Mouse (Mus musculus) embryo, embryonic 11.5 days (tissue): ENCODE measurements at regions not wholly inside any gene's neighbourhood (a gene's known extent, or its start where the extent isn't known, plus 50 kb on each side); places are given as distances from the start of the nearest gene placed in this dataset.

Experiments used
- DNase-seq: peaks from one replicate; pipeline ENCODE4 v3.0.0-alpha.2; 2012; ENCODE audit warnings: low read depth, low spot score

DNA sequence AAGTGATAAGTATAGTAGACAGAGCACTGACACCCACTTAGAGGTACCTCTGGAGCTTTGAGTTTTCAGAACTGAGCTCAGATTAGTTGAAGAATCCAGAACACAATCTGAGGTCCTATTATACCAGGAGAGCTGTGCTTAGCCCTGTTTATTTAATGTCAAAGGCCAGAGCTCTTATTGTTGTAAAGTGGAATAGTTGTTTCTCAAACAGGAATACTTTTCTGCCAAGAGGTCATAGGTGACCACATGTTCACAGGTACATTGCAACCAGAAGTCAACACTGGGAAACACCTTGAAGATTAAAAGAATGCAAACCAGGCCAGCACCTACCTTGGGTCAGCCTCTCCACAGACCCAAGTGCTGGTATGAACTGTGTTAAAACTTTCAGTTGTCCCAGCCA lies 291.9 kb upstream of the 4930412O13Rik start:
- no peak for DNase-seq

- no peak for DNase-seq
Observed at GRCm38 (mm10) chr2:9592531-9592930, 288.5 kb upstream of the 4930412O13Rik start.

DNA sequence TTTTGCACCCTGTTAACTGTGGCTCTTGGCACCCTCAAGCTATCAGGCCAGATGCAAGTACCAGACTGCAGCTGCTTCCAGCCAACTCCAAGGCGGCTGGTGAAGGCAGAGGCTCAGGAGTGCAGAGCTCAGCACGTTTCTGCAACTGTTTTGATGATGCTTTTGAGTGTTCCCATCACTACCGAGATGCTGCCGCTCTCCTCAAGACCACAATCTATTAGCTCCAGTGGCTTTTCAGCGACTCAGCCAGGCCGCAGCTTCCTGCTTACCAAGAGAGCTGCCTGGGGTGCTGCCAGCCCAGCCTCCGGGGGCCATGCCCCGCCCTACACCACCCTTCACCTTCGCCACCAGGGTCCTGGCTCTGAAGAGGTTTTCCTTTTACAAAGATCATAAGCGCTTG lies 287.1 kb upstream of the 4930412O13Rik start:
- no peak for DNase-seq

DNA sequence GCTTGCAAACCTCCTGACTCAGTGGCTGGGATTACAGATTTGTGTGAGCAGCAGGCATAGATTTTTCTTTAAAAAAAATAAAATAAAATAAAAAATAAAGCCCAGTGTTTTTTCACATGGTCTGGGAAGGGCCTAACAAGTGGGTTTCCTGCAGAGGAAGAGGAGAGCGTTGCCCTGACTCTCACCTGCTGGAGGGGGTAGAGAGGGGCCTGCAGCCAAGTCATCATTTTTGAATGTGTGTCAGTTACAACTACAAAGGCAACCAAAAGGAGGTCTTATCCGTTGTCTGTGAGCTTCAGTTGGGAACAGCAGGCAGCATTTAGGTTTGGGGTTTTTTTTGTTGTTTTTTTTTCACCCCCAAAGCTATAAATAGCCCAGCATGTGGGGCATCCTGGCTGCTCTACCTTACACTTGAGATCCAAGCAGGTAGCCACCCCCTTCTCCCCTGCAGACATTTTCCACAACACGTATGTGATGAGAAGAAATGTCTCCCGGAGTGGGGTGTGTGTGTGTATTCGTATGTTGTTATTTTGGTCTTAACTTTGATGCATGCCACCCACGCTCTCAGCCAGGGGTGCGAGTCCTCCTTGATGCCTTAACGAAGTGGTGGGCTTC lies 285.7 kb upstream of the 4930412O13Rik start:
- DNase-seq: no peak

GRCm38 (mm10) chr2:9596135-9596534 lies 284.9 kb upstream of the 4930412O13Rik start:
- no peak for DNase-seq

GRCm38 (mm10) chr2:9604984-9605383 lies 276.1 kb upstream of the 4930412O13Rik start:
- no peak for DNase-seq

DNA sequence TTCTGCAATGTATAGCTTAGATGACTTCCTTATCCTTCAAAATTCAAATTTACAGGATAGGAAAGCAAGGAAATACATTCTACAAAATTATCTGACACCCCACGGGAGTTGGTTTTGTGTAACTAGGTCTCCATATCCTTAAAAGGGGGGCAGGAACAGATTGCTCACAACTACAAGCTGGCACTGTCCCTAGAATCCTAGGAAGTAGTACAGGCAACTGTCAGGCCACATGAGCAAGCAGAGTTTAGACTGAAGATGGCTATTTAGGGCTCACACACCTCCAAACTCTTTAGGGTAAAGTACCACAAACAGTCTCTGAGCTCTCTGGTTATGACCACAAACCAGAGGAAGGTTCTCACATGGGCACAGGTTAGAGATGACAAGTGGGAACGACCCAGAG lies 273.5 kb upstream of the 4930412O13Rik start:
- no peak for DNase-seq

- no peak for DNase-seq
Observed at GRCm38 (mm10) chr2:9614415-9614814, 266.6 kb upstream of the 4930412O13Rik start.

DNA sequence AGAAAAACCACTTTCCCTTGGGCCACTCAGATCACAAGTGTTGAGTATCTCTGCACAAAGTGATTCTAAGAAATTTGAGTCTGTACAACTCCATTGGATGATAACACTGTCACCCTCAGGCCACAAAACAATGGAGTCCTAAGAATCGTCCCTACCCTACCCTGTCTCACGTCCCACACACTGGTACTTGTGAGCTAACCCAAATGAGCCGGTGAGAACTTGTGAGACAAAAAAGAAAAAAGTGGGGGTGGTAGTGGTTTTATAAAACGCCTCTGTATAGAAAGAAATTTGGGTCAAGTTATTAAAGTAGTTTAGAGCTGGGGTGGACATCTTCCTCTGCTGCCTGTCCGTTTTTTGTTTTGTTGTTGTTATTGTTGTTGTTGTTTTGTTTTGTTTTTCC lies 264.8 kb upstream of the 4930412O13Rik start:
- DNase-seq: no peak

- no peak for DNase-seq
Observed at GRCm38 (mm10) chr2:9620303-9621244, 260.5 kb upstream of the 4930412O13Rik start.

DNA sequence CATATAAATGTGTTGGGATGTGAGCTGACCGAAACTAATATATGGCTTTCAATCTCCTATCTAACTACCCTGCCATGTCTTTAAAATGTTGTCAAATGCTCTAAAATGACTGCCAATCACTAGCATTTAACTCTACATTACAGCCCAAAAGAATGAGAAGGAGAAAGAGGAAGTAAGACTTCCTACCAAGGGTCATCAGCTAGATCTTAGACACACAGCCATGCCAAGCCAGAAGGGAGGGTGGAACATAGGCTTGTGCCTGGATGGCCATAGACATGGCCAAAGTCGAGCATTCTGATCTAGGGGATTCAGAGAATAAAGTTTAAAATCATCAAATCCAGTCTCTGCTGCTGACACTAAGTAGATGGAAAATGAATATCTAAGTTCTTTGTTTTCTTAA lies 257.4 kb upstream of the 4930412O13Rik start:
- DNase-seq: no peak

DNA sequence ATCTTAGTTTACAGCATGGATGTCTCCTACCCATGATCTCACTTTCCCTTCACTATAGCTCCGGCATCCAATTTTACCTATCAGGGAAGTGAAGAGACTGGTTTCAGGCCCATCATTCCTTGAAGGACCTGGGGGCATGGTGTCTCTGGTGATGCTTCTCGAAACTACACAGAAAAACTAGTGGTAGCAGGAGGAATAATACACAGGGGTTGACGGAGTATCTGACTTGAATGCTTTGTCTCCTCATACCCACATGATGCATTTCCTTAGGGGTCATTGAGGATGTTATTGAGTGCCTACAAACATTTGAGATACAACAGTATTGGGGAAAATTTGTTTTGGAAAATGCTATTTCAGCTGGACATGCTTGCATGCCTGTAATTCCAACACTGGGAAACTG lies 253.0 kb upstream of the 4930412O13Rik start:
- DNase-seq: no peak

- no peak for DNase-seq
Observed at GRCm38 (mm10) chr2:9632719-9633446, 248.2 kb upstream of the 4930412O13Rik start.

DNA sequence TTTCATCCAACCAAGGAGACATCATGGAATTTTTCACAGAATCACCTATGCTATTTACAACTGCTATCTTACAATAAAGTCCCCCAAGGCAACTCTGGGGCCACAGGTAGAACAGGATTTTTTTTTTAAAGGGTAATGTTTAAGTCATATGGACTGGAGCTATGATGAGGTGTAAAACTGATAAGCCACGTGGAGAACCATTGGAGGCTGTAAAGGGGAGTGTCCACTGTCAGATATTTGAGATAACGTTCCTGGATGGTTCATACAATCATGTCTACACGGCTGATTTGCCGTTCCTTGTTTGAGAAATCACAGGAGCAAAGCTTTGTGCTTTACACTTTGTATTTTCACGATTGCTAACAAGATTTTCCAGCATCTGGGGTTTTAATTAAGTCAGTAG lies 241.8 kb upstream of the 4930412O13Rik start:
- no peak for DNase-seq

DNA sequence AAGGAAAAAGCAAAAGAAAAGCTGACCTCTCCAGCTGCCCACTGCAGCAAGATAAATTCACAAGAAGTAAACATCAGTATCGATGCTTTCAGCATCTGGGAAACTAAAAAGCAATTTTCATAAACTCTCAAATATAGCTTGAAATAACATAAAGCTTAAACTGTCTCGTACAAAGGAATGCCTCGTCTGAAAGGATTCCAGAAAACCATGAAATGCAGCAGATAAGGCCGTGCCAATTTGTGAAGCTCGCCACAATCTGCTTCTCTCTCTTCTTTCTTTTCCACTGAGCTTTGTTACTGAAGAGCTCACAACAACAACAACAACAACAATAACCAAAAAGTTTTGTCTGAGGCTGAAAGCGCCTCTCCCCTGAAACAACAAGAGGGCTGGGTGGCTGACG lies 239.4 kb upstream of the 4930412O13Rik start:
- no peak for DNase-seq

DNA sequence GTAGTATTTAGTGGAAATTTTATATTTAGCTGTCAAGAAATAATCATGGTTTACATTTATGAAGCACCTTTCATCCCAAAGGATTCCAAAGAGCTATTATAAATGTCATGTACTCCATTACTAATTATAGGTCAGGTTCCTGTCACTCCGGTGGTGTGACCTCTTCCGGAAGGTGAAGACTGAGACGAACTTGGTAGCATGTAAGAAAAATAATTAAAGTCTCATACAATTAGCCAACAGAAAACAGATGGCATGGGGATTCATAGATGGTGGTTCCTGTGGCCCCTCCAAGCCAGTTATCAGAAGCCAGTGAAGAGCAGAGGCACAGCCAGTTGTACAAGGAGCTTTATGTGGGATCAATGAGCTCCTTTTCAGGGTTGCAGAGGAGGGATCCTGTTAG lies 238.6 kb upstream of the 4930412O13Rik start:
- no peak for DNase-seq

DNA sequence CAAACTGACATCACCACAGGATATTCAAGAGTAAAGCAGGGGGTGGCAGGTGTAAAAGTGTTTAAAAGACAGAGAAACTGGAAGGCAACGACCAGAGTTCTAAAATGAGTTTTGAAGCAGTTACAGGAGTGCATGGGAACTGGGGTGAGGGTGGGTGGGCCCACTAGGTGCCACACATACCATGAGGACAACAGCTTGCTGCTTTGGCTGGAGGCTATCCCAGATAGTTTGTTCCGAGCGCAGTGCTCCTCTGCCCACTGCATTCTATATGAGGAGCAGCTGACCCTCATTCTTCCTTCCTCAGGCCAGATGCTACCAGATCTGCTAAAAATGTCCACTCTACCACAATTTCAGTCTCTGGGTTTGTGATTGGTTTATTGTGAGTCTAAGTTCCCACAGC lies 234.6 kb upstream of the 4930412O13Rik start:
- DNase-seq: no peak

DNA sequence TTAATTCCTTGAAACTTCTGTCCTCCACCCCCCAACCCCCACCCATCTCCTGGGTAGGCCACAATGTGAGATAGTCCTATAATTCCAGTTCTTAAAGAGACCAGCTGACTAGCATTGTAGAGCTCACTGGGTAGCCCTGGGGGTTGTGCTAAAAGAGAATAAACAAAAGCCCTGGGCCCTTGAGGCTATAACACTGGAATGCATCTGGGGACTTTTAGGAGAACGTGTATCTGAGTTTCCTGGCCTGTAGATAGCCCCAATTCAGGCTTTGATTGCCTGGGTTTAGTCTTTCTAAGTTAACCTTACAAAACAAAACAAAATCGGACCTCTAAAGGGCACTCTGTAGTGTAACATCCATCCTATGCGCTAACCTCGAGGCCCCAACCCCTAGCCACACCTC lies 234.1 kb upstream of the 4930412O13Rik start:
- DNase-seq: no peak

DNA sequence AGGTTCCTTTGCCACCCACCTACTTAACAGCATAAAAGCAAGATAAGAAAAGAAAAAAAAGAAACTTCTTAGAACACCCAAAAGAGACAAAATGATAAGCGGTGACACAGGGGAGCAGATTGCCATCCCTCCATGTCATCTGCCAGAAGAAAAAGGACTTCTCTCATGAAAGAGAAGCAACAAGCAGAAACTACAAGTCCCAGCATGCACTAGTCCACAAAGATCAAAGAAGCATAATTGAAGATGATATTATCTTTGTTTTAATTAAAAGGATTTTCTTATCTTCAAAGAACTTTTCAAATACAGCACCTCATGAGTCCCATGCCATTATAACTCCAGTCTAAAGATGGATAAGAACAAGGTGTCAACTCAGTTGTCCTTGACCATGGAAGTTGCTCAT lies 231.0 kb upstream of the 4930412O13Rik start:
- DNase-seq: no peak

GRCm38 (mm10) chr2:9658880-9659279 lies 222.2 kb upstream of the 4930412O13Rik start:
- no peak for DNase-seq

DNA sequence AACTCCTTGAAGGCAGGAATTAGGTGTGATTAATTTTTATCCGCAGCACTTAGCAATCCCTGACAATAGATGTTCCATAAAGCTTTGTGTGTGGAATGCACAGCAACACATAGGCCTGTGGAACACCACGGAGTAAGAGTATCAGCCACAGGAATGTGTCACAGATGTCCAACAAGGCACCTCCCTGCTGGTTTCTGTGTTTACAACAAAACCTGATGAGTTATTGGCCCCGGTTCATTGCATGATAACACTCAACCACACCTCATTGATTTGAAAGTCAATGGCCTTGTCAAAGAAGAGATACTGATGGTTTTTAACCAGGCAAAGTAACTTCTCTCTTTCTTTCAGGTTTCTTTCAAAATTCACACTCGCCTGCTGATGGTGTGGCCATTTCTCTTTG lies 211.4 kb upstream of the 4930412O13Rik start:
- DNase-seq: no peak

- DNase-seq: no peak
Observed at GRCm38 (mm10) chr2:9681691-9682152, 199.3 kb upstream of the 4930412O13Rik start.
